Comparison of ENCODE assay signal across 28 mouse cellular contexts in genomic region chr11:61132943-61133342, GRCm38 (mm10).
"Had no signal": no experiment of that assay in that cellular context is flagged by ENCODE, and none has a peak within 500 bp of the region (broad histone marks: within the 10 kb centered on the region; RNA-seq: fewer than 3 reads in every experiment).

No protein-coding gene starts in this region.

- H3K4me2 ChIP-seq: limb, embryonic 12.5 days; limb, embryonic 13.5 days; limb, embryonic 15.5 days; liver, embryonic 11.5 days; liver, embryonic 12.5 days; liver, embryonic 13.5 days; liver, embryonic 15.5 days; lung, embryonic 14.5 days; lung, embryonic 15.5 days; midbrain, embryonic 11.5 days; midbrain, embryonic 12.5 days; midbrain, embryonic 13.5 days; midbrain, embryonic 15.5 days had no signal

- H3K9me3 ChIP-seq: limb, embryonic 10.5 days; limb, embryonic 12.5 days; limb, embryonic 13.5 days; limb, embryonic 15.5 days; liver, embryonic 12.5 days; liver, embryonic 13.5 days; liver, embryonic 15.5 days; lung, embryonic 15.5 days; midbrain, embryonic 10.5 days; midbrain, embryonic 12.5 days; midbrain, embryonic 13.5 days; midbrain, embryonic 15.5 days had no signal

- H3K4me3 ChIP-seq: limb, embryonic 10.5 days; limb, embryonic 12.5 days; limb, embryonic 13.5 days; limb, embryonic 15.5 days; liver, embryonic 12.5 days; liver, embryonic 13.5 days; liver, embryonic 15.5 days; lung, embryonic 15.5 days; megakaryocyte, embryonic 14.5 days; midbrain, embryonic 10.5 days; midbrain, embryonic 12.5 days; midbrain, embryonic 13.5 days; midbrain, embryonic 15.5 days; myocyte had no signal

- H3K27ac ChIP-seq: limb, embryonic 10.5 days; limb, embryonic 12.5 days; limb, embryonic 13.5 days; limb, embryonic 15.5 days; liver, embryonic 12.5 days; liver, embryonic 13.5 days; liver, embryonic 14.5 days; liver, embryonic 15.5 days; lung, embryonic 15.5 days; macrophage; midbrain, embryonic 10.5 days; midbrain, embryonic 12.5 days; midbrain, embryonic 13.5 days; midbrain, embryonic 15.5 days had no signal

- H3K9ac ChIP-seq: limb, embryonic 12.5 days; limb, embryonic 13.5 days; limb, embryonic 15.5 days; liver, embryonic 12.5 days; liver, embryonic 13.5 days; liver, embryonic 14.5 days; liver, embryonic 15.5 days; liver, postnatal 0 days; lung, embryonic 14.5 days; lung, embryonic 15.5 days; midbrain, embryonic 12.5 days; midbrain, embryonic 13.5 days; midbrain, embryonic 15.5 days had no signal

- H3K27me3 ChIP-seq: limb, embryonic 12.5 days; limb, embryonic 13.5 days; limb, embryonic 15.5 days; liver, embryonic 12.5 days; liver, embryonic 13.5 days; lung, embryonic 15.5 days; midbrain, embryonic 13.5 days; midbrain, embryonic 15.5 days had no signal

- H3K4me1 ChIP-seq: limb, embryonic 10.5 days; limb, embryonic 12.5 days; limb, embryonic 13.5 days; limb, embryonic 15.5 days; liver, embryonic 12.5 days; liver, embryonic 13.5 days; liver, embryonic 15.5 days; lung, embryonic 15.5 days; midbrain, embryonic 10.5 days; midbrain, embryonic 12.5 days; midbrain, embryonic 13.5 days; midbrain, embryonic 15.5 days had no signal

- H3K36me3 ChIP-seq: limb, embryonic 10.5 days; limb, embryonic 12.5 days; limb, embryonic 13.5 days; limb, embryonic 15.5 days; liver, embryonic 12.5 days; liver, embryonic 13.5 days; liver, embryonic 15.5 days; lung, embryonic 15.5 days; midbrain, embryonic 10.5 days; midbrain, embryonic 12.5 days; midbrain, embryonic 13.5 days; midbrain, embryonic 15.5 days had no signal

- DNase-seq: left cerebral cortex, postnatal 4 days; liver; liver, embryonic 13.5 days; liver, postnatal 0 days; lung, adult 18-20 months; lung, adult 2 months; lung, embryonic 14.5 days; lung, postnatal 10 days; lung, postnatal 14 days; lung, postnatal 36 days; midbrain, embryonic 14.5 days had no signal
